Mouse (Mus musculus): ENCODE measurements at regions not wholly inside any gene's neighbourhood (a gene's known extent, or its start where the extent isn't known, plus 50 kb on each side); places are given as distances from the start of the nearest gene placed in this dataset.
A peak's percentile ranks its signal among the peaks of the same experiment; 100 is the strongest.

- Histone ChIP-seq H3K4me2 (replicated peaks) (no peak overlapping the region), H3K9ac (no peak overlapping the region), H3K9me3 (no peaks in the 10 kb centered on the region), H3K27ac (no peak overlapping the region), H3K36me3 (no peaks in the 10 kb centered on the region), H3K4me3 (replicated peaks) (no peak overlapping the region), H3K4me1 (replicated peaks) (no peaks in the 10 kb centered on the region), H3K27me3 (replicated peaks) (no peaks in the 10 kb centered on the region)
- 100% methylated on average over 1 of the region's 1 CpGs for whole genome bisulfite sequencing
- no peak for ATAC-seq
These were observed 449.8 kb upstream of the Ptger4 start for GRCm38 (mm10) chr15:5693810-5694209.

DNA sequence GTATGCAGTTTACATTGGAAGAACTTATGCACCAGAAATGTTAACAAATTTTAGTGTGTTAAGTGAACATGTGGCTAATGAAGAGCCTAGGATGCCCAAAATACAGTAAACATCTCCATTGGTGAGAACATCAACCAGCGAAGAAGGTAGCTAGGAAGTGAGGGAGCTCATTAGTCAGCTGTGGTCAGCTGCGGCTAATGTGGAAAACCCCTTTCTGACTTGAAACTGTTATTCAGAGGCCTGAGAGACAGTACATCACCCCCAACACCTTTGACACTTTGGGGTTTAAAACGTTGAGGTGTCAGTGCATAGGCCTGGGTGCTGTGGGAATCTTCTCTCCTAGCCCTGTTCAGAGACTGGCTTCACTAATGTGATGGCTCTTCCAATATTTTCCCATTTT, 451.0 kb upstream of the Ptger4 start:
- Histone ChIP-seq H3K27me3 (replicated peaks) (no peaks in the 10 kb centered on the region), H3K9ac (no peak overlapping the region), H3K9me3 (no peaks in the 10 kb centered on the region), H3K4me3 (replicated peaks) (no peak overlapping the region), H3K27ac (no peak overlapping the region), H3K4me2 (replicated peaks) (no peak overlapping the region), H3K4me1 (replicated peaks) (no peaks in the 10 kb centered on the region), H3K36me3 (no peaks in the 10 kb centered on the region)
- 71% methylated on average over 3 of the region's 3 CpGs for WGBS
- no peak for ATAC-seq

GRCm38 (mm10) chr15:5708454-5708853, 464.5 kb upstream of the Ptger4 start:
- Histone ChIP-seq H3K4me3 (replicated peaks) (no peak overlapping the region), H3K27me3 (replicated peaks) (no peaks in the 10 kb centered on the region), H3K9me3 (no peaks in the 10 kb centered on the region), H3K4me2 (replicated peaks) (no peak overlapping the region), H3K36me3 (no peaks in the 10 kb centered on the region), H3K9ac (no peak overlapping the region), H3K27ac (no peak overlapping the region), H3K4me1 (replicated peaks) (no peaks in the 10 kb centered on the region)
- 86% methylated on average over 5 of the region's 5 CpGs for WGBS
- ATAC-seq: no peak

DNA sequence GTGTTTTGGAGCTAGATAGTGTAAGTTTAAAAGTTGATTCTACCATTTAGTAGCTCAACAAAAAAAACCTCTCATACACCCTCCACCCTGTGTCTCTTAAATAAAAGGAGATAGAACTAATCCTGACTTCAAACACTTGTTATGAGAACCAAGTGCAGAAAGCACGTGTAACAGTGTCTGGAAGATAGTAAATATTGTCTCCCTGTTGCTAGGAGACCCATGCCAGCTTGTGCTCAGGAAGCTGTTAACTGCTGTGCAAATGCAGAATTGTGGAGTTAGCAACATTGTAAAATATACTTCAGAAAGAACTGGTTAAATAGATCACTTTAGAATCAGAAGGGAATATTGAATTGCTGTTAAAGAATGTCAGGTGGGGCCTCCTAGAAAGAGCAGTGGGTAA, 496.7 kb upstream of the Ptger4 start:
- H3K4me3 ChIP-seq (replicated peaks): no peak overlapping the region
- ATAC-seq: peak; percentile 59
- no peaks in the 10 kb centered on the region for H3K9me3 ChIP-seq
- H3K9ac ChIP-seq: no peak overlapping the region
- H3K4me1 ChIP-seq (replicated peaks): no peaks in the 10 kb centered on the region
- H3K4me2 ChIP-seq (replicated peaks): no peak overlapping the region
- no peak overlapping the region for H3K27ac ChIP-seq
- 8% methylated on average over 1 of the region's 1 CpGs for WGBS
- H3K36me3 ChIP-seq: no peaks in the 10 kb centered on the region
- H3K27me3 ChIP-seq (replicated peaks): no peaks in the 10 kb centered on the region

DNA sequence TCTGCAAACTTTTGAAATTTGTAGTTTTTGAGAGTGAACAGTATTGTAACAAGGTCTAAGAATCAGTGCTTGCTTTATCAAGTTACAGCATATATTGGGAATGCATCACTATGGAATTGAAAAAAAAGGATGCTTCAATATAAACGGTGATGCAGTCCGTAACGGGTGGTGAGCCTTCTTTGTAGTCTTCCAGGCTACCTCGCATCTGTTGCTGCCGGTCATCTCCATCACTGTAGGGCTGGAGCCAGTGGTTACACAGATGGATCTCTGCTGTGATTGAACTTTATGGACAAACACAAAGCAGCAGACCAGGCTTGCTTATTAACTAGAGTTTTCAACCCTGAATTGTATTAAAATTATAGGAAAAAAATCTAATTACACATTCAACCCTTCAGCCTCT, 499.9 kb upstream of the Ptger4 start:
- ATAC-seq: no peak
- H3K36me3 ChIP-seq: no peaks in the 10 kb centered on the region
- no peak overlapping the region for H3K4me3 ChIP-seq (replicated peaks)
- H3K9ac ChIP-seq: no peak overlapping the region
- no peak overlapping the region for H3K27ac ChIP-seq
- H3K27me3 ChIP-seq (replicated peaks): no peaks in the 10 kb centered on the region
- H3K4me1 ChIP-seq (replicated peaks): no peaks in the 10 kb centered on the region
- no peaks in the 10 kb centered on the region for H3K9me3 ChIP-seq
- WGBS: 81% methylated on average over 5 of the region's 5 CpGs
- no peak overlapping the region for H3K4me2 ChIP-seq (replicated peaks)

GRCm38 (mm10) chr15:5758690-5759089, 514.7 kb upstream of the Ptger4 start:
- 77% methylated on average over 2 of the region's 2 CpGs for WGBS

GRCm38 (mm10) chr15:5762216-5762615, 518.2 kb upstream of the Ptger4 start:
- no peaks in the 10 kb centered on the region for H3K4me1 ChIP-seq (replicated peaks)
- no peak overlapping the region for H3K9ac ChIP-seq
- H3K36me3 ChIP-seq: no peaks in the 10 kb centered on the region
- H3K4me3 ChIP-seq (replicated peaks): no peak overlapping the region
- H3K9me3 ChIP-seq: no peaks in the 10 kb centered on the region
- ATAC-seq: no peak
- WGBS: 85% methylated on average over 4 of the region's 4 CpGs
- no peak overlapping the region for H3K27ac ChIP-seq
- no peak overlapping the region for H3K4me2 ChIP-seq (replicated peaks)
- no peaks in the 10 kb centered on the region for H3K27me3 ChIP-seq (replicated peaks)

More at GRCm38 (mm10) chr15:5758690-5759089, 514.7 kb upstream of the Ptger4 start:
- H3K9ac ChIP-seq: no peak overlapping the region
- H3K36me3 ChIP-seq: no peaks in the 10 kb centered on the region
- no peak overlapping the region for H3K27ac ChIP-seq
- no peak for ATAC-seq
- H3K27me3 ChIP-seq (replicated peaks): no peaks in the 10 kb centered on the region
- H3K4me1 ChIP-seq (replicated peaks): no peaks in the 10 kb centered on the region
- H3K4me2 ChIP-seq (replicated peaks): no peak overlapping the region
- no peaks in the 10 kb centered on the region for H3K9me3 ChIP-seq
- no peak overlapping the region for H3K4me3 ChIP-seq (replicated peaks)

- H3K4me1 ChIP-seq (replicated peaks): no peaks in the 10 kb centered on the region
- H3K4me3 ChIP-seq (replicated peaks): no peak overlapping the region
- no peaks in the 10 kb centered on the region for H3K27me3 ChIP-seq (replicated peaks)
- 85% methylated on average over 4 of the region's 4 CpGs for WGBS
- no peaks in the 10 kb centered on the region for H3K9me3 ChIP-seq
- no peak overlapping the region for H3K9ac ChIP-seq
- H3K36me3 ChIP-seq: no peaks in the 10 kb centered on the region
- no peak overlapping the region for H3K27ac ChIP-seq
- no peak overlapping the region for H3K4me2 ChIP-seq (replicated peaks)
- no peak for ATAC-seq
These were observed 522.5 kb upstream of the Dab2 start for GRCm38 (mm10) chr15:5777074-5777473.

DNA sequence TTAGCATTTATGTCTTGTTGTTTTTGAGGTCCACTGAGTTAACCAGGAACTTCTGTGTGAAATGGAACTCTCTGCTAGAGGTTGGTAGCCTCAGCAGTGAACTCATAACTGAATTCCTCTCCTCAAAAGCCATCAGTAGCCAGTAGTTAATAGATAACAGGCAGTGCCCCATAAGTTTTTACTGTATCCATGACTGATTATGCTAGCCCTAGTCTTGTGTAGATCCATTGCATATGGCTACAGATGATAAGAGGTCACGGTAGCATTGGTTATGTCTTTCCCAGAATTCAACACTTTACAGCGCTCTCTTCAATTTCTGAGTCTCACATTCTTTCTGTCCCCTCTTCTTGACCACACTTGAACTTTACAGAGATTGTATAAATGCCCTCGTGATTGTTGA, 499.7 kb upstream of the Dab2 start:
- Histone ChIP-seq H3K4me1 (replicated peaks) (no peaks in the 10 kb centered on the region), H3K9ac (no peak overlapping the region), H3K36me3 (no peaks in the 10 kb centered on the region), H3K4me2 (replicated peaks) (no peak overlapping the region), H3K9me3 (no peaks in the 10 kb centered on the region), H3K27ac (no peak overlapping the region), H3K4me3 (replicated peaks) (no peak overlapping the region), H3K27me3 (replicated peaks) (no peaks in the 10 kb centered on the region)
- ATAC-seq: no peak
- 89% methylated on average over 3 of the region's 3 CpGs for WGBS

GRCm38 (mm10) chr15:5811154-5811732, 488.3 kb upstream of the Dab2 start:
- Histone ChIP-seq H3K36me3 (no peaks in the 10 kb centered on the region), H3K4me1 (replicated peaks) (0 out of 2 replicates have a peak, but pooled peaks cover 6% of the 10 kb centered on the region), H3K9ac (no peak overlapping the region), H3K4me2 (replicated peaks) (no peak overlapping the region), H3K27me3 (replicated peaks) (no peaks in the 10 kb centered on the region), H3K27ac (no peak overlapping the region), H3K9me3 (no peaks in the 10 kb centered on the region), H3K4me3 (replicated peaks) (no peak overlapping the region)
- WGBS: 73% methylated on average over 9 of the region's 9 CpGs
- peak; percentile 83 for ATAC-seq

DNA sequence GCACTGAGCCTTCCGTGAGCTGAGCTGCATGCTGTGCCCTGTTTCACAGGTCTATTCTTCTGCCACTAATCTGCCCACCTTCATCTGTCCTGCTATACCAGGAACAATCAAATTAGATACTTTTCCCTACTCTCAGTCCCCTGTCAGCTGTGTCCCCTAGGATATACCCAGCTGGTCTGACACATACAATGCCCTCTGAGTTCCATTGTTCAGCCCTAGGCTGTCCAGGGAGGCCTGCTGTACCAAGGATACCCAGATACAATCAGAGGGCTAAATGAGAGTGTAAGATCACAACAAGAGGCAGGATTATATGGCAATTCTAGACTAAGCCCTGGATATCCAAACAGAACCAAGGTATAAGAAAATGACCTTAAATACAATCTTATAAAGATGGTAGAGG, 487.6 kb upstream of the Dab2 start:
- H3K4me2 ChIP-seq (replicated peaks): no peak overlapping the region
- no peaks in the 10 kb centered on the region for H3K27me3 ChIP-seq (replicated peaks)
- WGBS: 89% methylated on average over 1 of the region's 1 CpGs
- H3K27ac ChIP-seq: no peak overlapping the region
- ATAC-seq: no peak
- H3K36me3 ChIP-seq: no peaks in the 10 kb centered on the region
- no peak overlapping the region for H3K4me3 ChIP-seq (replicated peaks)
- H3K9ac ChIP-seq: no peak overlapping the region
- H3K4me1 ChIP-seq (replicated peaks): 0 out of 2 replicates have a peak, but pooled peaks cover 6% of the 10 kb centered on the region
- no peaks in the 10 kb centered on the region for H3K9me3 ChIP-seq

DNA sequence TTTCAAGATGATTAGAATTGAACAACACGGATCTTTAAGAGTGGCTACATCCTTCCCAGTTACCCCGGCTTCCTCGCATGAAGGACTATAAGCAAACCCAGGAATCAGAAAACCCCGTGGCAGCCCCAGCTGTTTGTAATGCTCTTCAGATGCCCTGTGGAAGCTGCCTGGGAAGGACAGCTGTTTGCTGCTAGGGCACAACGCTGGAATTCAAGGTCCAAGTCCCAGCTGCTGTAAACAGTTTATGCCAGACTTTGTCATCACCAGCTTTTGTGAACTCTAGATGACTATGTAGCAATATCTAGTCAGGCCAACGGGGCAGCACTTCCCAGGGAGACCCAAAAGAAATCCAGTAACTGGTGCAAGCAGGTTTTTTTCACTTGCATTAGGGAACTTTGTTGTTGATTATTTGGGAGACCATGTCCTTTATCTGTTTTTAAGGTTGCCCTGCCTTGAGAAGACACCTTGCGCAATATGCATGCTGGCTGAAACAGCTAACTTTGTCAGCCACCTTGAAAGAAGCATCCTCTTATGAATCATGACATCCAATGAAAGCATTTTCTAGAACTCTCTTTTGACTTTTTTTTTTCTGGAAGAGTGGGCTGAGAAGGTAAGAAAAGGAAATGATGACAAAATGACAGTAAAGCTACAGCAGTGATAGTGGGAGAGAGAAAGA, 481.5 kb upstream of the Dab2 start:
- no peaks in the 10 kb centered on the region for H3K4me1 ChIP-seq (replicated peaks)
- no peak overlapping the region for H3K9ac ChIP-seq
- ATAC-seq: no peak
- H3K27me3 ChIP-seq (replicated peaks): no peaks in the 10 kb centered on the region
- H3K9me3 ChIP-seq: no peaks in the 10 kb centered on the region
- 54% methylated on average over 7 of the region's 7 CpGs for WGBS
- H3K27ac ChIP-seq: no peak overlapping the region
- no peaks in the 10 kb centered on the region for H3K36me3 ChIP-seq
- no peak overlapping the region for H3K4me2 ChIP-seq (replicated peaks)
- no peak overlapping the region for H3K4me3 ChIP-seq (replicated peaks)

DNA sequence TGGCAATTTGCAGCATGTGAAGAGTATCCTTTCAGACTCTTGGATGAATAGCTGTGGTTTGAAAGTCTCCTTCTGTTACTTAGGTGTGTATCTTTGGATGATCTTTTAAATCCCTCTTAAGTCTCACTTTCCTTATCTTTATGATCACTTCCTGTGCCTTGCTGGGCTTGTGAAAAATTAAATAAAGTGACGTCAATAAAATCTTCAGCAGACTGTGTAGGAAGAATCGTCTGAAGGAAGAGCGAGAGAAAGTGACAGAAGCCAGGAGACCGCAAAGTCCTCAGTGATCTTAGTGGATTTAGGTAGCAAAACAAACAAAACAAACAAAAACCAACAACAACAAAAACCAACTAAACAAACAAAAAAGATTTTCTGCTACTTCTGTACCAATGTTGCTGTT, 459.6 kb upstream of the Dab2 start:
- Histone ChIP-seq H3K9ac (no peak overlapping the region), H3K4me1 (replicated peaks) (no peaks in the 10 kb centered on the region), H3K9me3 (no peaks in the 10 kb centered on the region), H3K4me3 (replicated peaks) (no peak overlapping the region), H3K4me2 (replicated peaks) (no peak overlapping the region), H3K27ac (no peak overlapping the region), H3K27me3 (replicated peaks) (no peaks in the 10 kb centered on the region), H3K36me3 (no peaks in the 10 kb centered on the region)
- no peak for ATAC-seq
- 63% methylated on average over 4 of the region's 4 CpGs for WGBS

All from intestine, embryonic 15.5 days (tissue).